Mouse (Mus musculus): Measurements from ENCODE around the gene Slc25a39. TPM values are rescaled to one million over a fixed set of nuclear protein-coding genes. Genes with fewer than 3 reads are reported as not detected.

Gene Slc25a39
- total and polyA plus RNA-seq, 3 experiments = 183 to 325 TPM; not detected in 1

DNA sequence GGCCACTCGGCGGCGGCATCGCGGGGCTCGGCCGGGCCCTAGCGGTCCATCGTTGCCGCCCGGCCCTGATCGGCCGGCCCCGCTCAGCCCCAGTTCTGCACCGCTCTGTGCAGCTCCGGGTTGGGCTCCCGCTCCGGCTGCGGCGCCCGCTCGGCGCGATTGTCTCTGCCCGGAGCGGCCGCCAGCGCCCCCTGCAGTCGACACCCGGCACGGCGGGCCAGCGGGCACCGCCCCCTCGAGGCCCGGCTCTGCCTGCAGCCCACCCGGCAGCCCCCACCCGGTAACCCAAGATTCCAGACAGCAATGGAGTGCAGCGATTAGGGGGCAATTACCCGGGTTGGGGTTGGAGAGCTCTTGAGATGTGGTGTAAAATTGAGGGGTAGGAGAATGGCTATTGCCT lies 39.8 kb upstream of the Slc25a39 start, which contains the start of gene Fam171a2:
Fam171a2 (minus strand) TSS at position 186 of the 400 bp plus-strand sequence.
- Histone ChIP-seq H3K27me3 (ENCODE audit: control insufficient read depth in 1 of 2, insufficient read depth in 2 of 2, low read length in 2 of 2) (peaks cover 6 to 12% of the 10 kb centered on the region in 2 experiments), H3K9ac (ENCODE audit: control insufficient read depth, low read depth, low read length, poor library complexity, severe bottlenecking) (peak within 1 kb of the TSS; percentile 82), H3K79me2 (ENCODE audit: control insufficient read depth, insufficient read depth, low read length, poor library complexity) (peaks cover 5% of the 10 kb centered on the region; the same call in 1 of the 2 replicates), H3K36me3 (ENCODE audit: control insufficient read depth in 1 of 2, insufficient read depth in 2 of 2, low read length in 2 of 2) (peaks cover 0 to 5% of the 10 kb centered on the region in 2 experiments; a peak in 2 of 4 replicates), H3K4me3 (ENCODE audit: control insufficient read depth in 1 of 2, insufficient read depth in 1 of 2, low read depth in 2 of 2, low read length in 2 of 2) (peak within 1 kb of the TSS; percentile 81 to 97), H3K27ac (ENCODE audit: control insufficient read depth, low read depth, low read length) (no peak within 1 kb of the TSS), H3K9me3 (replicated peaks; ENCODE audit: insufficient read depth, low read length) (no peaks in the 10 kb centered on the region), H3K4me1 (ENCODE audit: control insufficient read depth in 1 of 2, insufficient read depth in 2 of 2, low read length in 2 of 2) (peaks cover 4 to 21% of the 10 kb centered on the region in 2 experiments)
- peak; percentile 78 for DNase-seq (ENCODE audit: low read depth, low spot score)
- TF ChIP-seq JUND (IDR thresholded peaks at IDR 0.05; ENCODE audit: low read depth, low read length) (no peak), TBP (IDR thresholded peaks at IDR 0.05; ENCODE audit: low read depth, low read length) (peak; percentile 91), CHD2 (IDR thresholded peaks at IDR 0.05; ENCODE audit: low read length) (no peak), SMC3 (IDR thresholded peaks at IDR 0.05; ENCODE audit: low read depth, low read length) (peak; percentile 45), USF1 (IDR thresholded peaks at IDR 0.05; ENCODE audit: low read depth, low read length) (no peak), GATA1 (IDR thresholded peaks at IDR 0.05; ENCODE audit: low read depth, low read length) (no peak), SIN3A (IDR thresholded peaks at IDR 0.05; ENCODE audit: low read length) (no peak; the same call in 1 of the 2 replicates), CTCF (IDR thresholded peaks at IDR 0.05 in 2 of 3, conservative IDR thresholded peaks at IDR 0.05 in 1 of 3; ENCODE audit: control insufficient read depth in 1 of 3, insufficient read depth in 1 of 3, low read depth in 2 of 3, low read length in 3 of 3, poor library complexity in 1 of 3, severe bottlenecking in 1 of 3) (peak; percentile 60 to 97 (median 90); a peak in 5 of 6 replicates), ZC3H11A (IDR thresholded peaks at IDR 0.05; ENCODE audit: low read depth, low read length) (peak; percentile 22; the same call in 1 of the 2 replicates), POLR2A (IDR thresholded peaks at IDR 0.05; ENCODE audit: control insufficient read depth in 1 of 2, insufficient read depth in 1 of 2, low read depth in 1 of 2, low read length in 2 of 2, poor library complexity in 1 of 2) (no peak), UBTF (IDR thresholded peaks at IDR 0.05; ENCODE audit: borderline replicate concordance, insufficient read depth, low read depth, low read length) (peak; percentile 99), RCOR1 (IDR thresholded peaks at IDR 0.05; ENCODE audit: low read depth, low read length) (no peak), MAX (IDR thresholded peaks at IDR 0.05; ENCODE audit: low read length) (no peak), GABPA (IDR thresholded peaks at IDR 0.05; ENCODE audit: low read depth, low read length) (no peak), ZNF384 (IDR thresholded peaks at IDR 0.05; ENCODE audit: low read depth, low read length) (no peak), KAT2A (conservative IDR thresholded peaks at IDR 0.05; ENCODE audit: low read depth, low read length) (no peak), NELFE (IDR thresholded peaks at IDR 0.05; ENCODE audit: low read depth, low read length) (peak; percentile 44), MYC (IDR thresholded peaks at IDR 0.05; ENCODE audit: low read depth, low read length) (no peak), ETS1 (IDR thresholded peaks at IDR 0.05; ENCODE audit: low read depth, low read length) (no peak), ZKSCAN1 (IDR thresholded peaks at IDR 0.05; ENCODE audit: low read depth, low read length) (no peak), MYB (IDR thresholded peaks at IDR 0.05; ENCODE audit: low read depth, low read length) (no peak), NRF1 (IDR thresholded peaks at IDR 0.05; ENCODE audit: insufficient read depth, low read depth, low read length, poor library complexity, severe bottlenecking) (no peak), POLR2AphosphoS2 (IDR thresholded peaks at IDR 0.05; ENCODE audit: low read length) (no peak), ELF1 (IDR thresholded peaks at IDR 0.05; ENCODE audit: low read depth, low read length) (no peak), MAZ (IDR thresholded peaks at IDR 0.05; ENCODE audit: low read depth, low read length) (peak; percentile 86; the same call in 1 of the 2 replicates), EP300 (IDR thresholded peaks at IDR 0.05; ENCODE audit: low read depth in 1 of 2, low read length in 2 of 2) (no peak), TCF12 (IDR thresholded peaks at IDR 0.05; ENCODE audit: low read depth, low read length) (0 out of 2 replicates have a peak, but pooled peaks have one; percentile 27), MEF2A (IDR thresholded peaks at IDR 0.05; ENCODE audit: extremely low read depth, insufficient replicate concordance, low read depth, low read length, poor library complexity, severe bottlenecking) (no peak), MAFK (IDR thresholded peaks at IDR 0.05; ENCODE audit: borderline replicate concordance, low read depth, low read length) (no peak), USF2 (IDR thresholded peaks at IDR 0.05; ENCODE audit: borderline replicate concordance in 1 of 2, insufficient read depth in 1 of 2, low read depth in 1 of 2, low read length in 2 of 2) (no peak), MXI1 (IDR thresholded peaks at IDR 0.05; ENCODE audit: low read depth, low read length) (0 out of 2 replicates have a peak, but pooled peaks have one; percentile 40), CHD1 (IDR thresholded peaks at IDR 0.05; ENCODE audit: low read depth, low read length) (no peak), RAD21 (IDR thresholded peaks at IDR 0.05; ENCODE audit: low read depth, low read length) (peak; percentile 47), HCFC1 (IDR thresholded peaks at IDR 0.05; ENCODE audit: low read depth, low read length) (no peak; the same call in 1 of the 2 replicates), TAL1 (IDR thresholded peaks at IDR 0.05; ENCODE audit: low read length) (no peak), ZMIZ1 (IDR thresholded peaks at IDR 0.05; ENCODE audit: low read depth, low read length) (no peak), POLR2AphosphoS5 (IDR thresholded peaks at IDR 0.05; ENCODE audit: borderline replicate concordance, low read depth, low read length) (no peak), E2F4 (IDR thresholded peaks at IDR 0.05; ENCODE audit: borderline replicate concordance, low read depth, low read length) (no peak)

All from MEL (cell line).